ENCODE assay signal across 16 mouse cellular contexts in the genomic region with DNA sequence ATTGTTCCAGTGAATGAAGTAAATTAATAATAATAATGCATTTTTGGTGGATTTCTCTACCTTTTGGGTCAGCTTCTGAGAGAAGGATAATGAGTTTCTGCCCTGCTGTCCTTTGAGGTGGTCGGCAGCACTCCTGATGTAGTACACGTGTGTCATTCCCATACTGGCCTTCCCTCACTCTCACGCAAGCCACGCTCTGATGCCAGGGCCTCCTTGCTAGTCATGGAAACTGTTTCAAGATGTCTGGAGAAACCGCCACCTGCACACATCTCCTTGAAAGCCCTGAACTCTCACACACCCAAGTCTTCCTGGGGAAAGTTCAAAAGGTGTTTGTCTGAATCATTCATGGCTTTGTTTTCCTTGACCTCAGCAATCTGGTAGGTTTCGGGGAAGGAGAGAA.
"Had no signal": no experiment of that assay in that cellular context is flagged by ENCODE, and none has a peak within 500 bp of the region (broad histone marks: within the 10 kb centered on the region; RNA-seq: fewer than 3 reads in every experiment).

No protein-coding gene starts in this region.

- H3K9me3 ChIP-seq: midbrain, embryonic 10.5 days; midbrain, embryonic 12.5 days; neural tube, embryonic 13.5 days; neural tube, embryonic 15.5 days; stomach, embryonic 15.5 days had no signal

- H3K27ac ChIP-seq: midbrain, embryonic 10.5 days; midbrain, embryonic 12.5 days; neural tube, embryonic 13.5 days; neural tube, embryonic 15.5 days; stomach, embryonic 15.5 days; stomach, postnatal 0 days had no signal

- DNase-seq: lung, adult 18-20 months; lung, embryonic 14.5 days; lung, postnatal 10 days; lung, postnatal 4 days; right cerebral cortex, postnatal 14 days; thymus, adult 2 months; thymus, postnatal 25 days; thymus, postnatal 4 days had no signal

- H3K4me1 ChIP-seq: midbrain, embryonic 10.5 days; midbrain, embryonic 12.5 days; neural tube, embryonic 15.5 days; stomach, embryonic 15.5 days had no signal

- H3K9ac ChIP-seq: lung, embryonic 14.5 days; midbrain, embryonic 12.5 days; neural tube, embryonic 13.5 days; neural tube, embryonic 15.5 days; stomach, embryonic 15.5 days had no signal

- ATAC-seq: midbrain, embryonic 16.5 days had no signal

- H3K27me3 ChIP-seq: midbrain, embryonic 12.5 days; neural tube, embryonic 13.5 days; neural tube, embryonic 15.5 days; stomach, embryonic 15.5 days had no signal

- H3K36me3 ChIP-seq: midbrain, embryonic 10.5 days; midbrain, embryonic 12.5 days; neural tube, embryonic 13.5 days; neural tube, embryonic 15.5 days; stomach, embryonic 15.5 days had no signal

- H3K4me2 ChIP-seq: lung, embryonic 14.5 days; midbrain, embryonic 12.5 days; neural tube, embryonic 13.5 days; neural tube, embryonic 15.5 days; stomach, embryonic 15.5 days had no signal

- H3K4me3 ChIP-seq: midbrain, embryonic 10.5 days; midbrain, embryonic 12.5 days; myocyte; neural tube, embryonic 13.5 days; neural tube, embryonic 15.5 days; stomach, embryonic 15.5 days had no signal
